Mouse (Mus musculus) B cell, adult 67 days (primary cell): ENCODE measurements around the gene Sec31a. TPM values are rescaled to one million over a fixed set of nuclear protein-coding genes. Genes with fewer than 3 reads are reported as not detected.

ENCODE experiments used
- total RNA-seq, 2 experiments: library from RNA; stranded (reverse); gene quantifications; 4 replicates each; pipeline ENCODE4 v1.2.4; 2023

Gene Sec31a
- 100 to 1,000 TPM; 144 to 156 TPM for total RNA-seq

DNA sequence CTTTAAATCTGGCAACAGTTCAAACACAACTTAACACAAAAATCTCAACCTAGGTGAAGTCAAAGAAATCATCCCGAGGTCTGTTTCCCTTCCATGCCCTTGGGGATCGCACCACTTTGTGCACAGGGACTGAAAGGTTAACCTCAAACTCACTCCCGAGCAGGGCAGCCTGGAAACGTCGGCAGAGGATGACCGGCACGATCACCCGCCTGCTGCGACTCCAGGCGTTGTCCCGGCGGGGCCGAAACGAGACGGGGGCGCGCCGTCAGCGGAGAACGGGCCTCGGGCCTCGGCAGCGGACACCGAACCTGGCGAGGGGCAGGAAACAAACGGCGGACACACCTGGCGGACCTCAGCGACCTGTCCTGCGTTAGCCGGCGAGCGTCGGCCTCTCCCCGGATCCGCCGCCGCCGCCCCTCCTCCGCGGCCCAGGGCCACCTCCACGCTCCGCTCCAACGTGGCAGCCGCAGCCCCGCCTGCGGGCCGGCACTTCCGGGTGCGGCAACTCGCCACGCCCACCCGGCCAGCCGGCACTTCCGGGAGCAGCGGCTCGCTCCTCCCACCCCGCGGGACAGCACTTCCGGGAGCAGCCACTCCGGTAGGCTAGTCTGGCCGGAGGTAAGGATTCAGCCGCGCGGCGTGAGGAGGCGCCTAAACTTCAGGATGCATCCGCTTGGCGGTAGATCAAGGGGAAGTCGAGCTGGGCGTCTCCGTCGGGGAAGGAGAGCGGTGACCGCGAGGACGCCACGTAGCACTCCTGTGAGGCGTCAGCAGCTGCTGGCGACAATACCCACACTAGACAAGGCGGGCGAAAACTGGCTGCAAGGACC is at the start of gene Sec31a:
TSS of gene Sec31a (minus strand) at position 474 of the 830 bp plus-strand sequence.

Other genes starting within 250 kb of the Sec31a start
- 10 to 100 TPM; 24.5 to 29.2 TPM for gene Lin54, start 84.4 kb upstream of the Sec31a start, total RNA-seq
- gene Cops4, start 102.1 kb upstream of the Sec31a start, total RNA-seq = 10 to 100 TPM; 69.0 to 81.5 TPM
- gene Plac8, start 156.0 kb upstream of the Sec31a start, total RNA-seq = 100 to 1,000 TPM; 371 to 408 TPM